Mouse (Mus musculus) left cerebral cortex, postnatal 14 days (tissue): ENCODE results near the gene Wipi1. TPM values are rescaled to one million over a fixed set of nuclear protein-coding genes. Genes with fewer than 3 reads are reported as not detected.
"Not testable (repeated sequence)": the region's sequence is repeated elsewhere in the genome, so short reads cannot be mapped to it uniquely, and the experiment has no call there.

Source experiments
- DNase-seq, 2 experiments: peaks; one replicate each; pipeline ENCODE4 v3.0.0; 2021 to 2022; ENCODE audit warnings: low spot score in 2 of 2, mixed read lengths in 1 of 2
- intact Hi-C: fragments of 180-260 bp; cut with DNase I; formaldehyde crosslinking; loops from one replicate; pipeline ENCODE4 v1.15.1; 2025
- total RNA-seq, 2 experiments: library from RNA; stranded (reverse); gene quantifications; 2 replicates each; pipeline ENCODE4 v1.2.3; 2021

Wipi1 gene
- total RNA-seq, 2 experiments from 2014 or later = 21.8 to 22.2 TPM

DNA sequence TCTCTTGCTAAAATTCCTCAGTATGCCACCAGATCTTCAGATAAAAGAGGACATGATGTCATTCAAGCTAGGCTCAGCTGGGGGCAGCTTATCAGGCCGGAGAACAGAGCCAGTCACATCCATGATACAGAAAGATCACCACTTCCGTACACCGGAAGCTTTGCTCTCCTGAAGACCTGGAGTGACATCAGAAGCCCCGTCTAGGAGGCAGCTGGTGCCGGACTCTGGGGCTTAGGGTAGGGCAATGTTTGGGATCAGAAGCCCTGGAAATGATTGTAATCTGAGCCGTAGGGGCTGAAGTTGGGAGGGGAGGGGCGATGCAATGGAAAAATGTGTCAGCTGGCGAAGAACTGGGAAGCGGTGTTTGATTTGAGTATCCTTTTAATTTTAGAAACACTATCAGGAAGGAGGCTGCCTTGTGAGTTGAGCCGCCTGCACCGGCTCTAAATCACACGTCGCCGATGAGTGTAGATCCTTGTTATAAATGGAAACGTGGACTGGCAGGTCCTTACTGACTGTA is 10.8 kb upstream of the Wipi1 start:
- intact Hi-C loops = no loop called here
- peak in 1 of 2 experiments; percentile 23 for DNase-seq

DNA sequence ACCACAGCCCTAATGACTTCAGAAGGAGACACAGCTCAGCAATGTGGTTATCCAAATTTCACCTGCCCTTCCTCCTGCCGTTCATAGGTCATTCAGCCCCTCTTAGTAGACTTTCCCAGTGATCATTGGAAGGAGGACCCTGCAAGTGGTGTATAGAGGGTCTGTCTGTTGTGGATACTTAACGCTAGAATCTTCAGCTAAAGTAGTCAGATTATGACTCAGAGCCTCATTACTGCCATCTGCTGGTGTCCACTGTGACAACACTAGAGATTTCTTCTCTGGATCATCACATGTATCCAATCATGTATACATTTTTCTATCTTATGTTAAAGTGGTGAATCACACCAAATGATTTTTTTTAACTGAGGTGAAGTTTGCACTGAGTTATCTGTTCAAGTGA is 9.4 kb upstream of the Wipi1 start:
- DNase-seq = peak; percentile 76 to 77
- intact Hi-C loops = loop anchor here (2.0 kb wide), 1 partner anchor 240 kb away; no protein-coding TSS in a partner anchor

DNA sequence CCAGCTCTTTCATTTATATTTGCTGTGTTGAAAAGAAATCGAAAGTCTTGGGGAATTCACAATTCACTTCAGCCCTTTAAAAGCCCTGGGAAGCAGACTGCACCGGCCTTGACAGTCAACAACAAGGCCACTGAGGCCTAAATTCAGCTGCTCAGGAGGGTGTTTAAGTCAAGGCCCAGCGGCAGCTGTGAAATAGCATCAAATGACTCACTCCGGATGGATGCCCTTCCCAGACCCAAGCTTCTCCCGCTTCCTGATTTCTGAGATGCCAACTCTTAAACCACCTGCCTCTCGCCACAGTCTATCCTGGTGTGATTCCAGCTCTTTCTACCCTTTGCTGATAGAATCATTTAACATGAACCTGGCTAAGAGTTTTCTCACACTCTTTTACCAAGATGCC is 8.6 kb upstream of the Wipi1 start:
- intact Hi-C loops = loop anchor here (2.0 kb wide), 1 partner anchor 240 kb away; no protein-coding TSS in a partner anchor
- DNase-seq = no peak

DNA sequence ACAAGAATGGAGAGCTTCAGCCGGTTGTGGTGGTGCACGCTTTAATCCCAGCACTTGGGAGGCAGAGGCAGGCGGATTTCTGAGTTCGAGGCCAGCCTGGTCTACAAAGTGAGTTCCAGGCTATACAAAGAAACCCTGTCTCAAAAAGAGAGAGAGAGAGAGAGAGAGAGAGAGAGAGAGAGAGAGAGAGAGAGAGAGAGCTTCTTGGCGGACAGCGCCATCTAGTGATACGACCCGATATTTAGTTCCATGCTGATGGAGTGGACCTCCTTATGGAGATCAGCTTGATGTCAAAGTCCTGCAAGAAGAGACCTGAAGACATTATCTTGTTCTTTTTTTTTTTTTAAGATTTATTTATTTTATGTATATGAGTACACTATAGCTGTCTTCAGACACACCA is 7.3 kb upstream of the Wipi1 start:
- DNase-seq = peak; percentile 29 to 67
- intact Hi-C loops = not testable (repeated sequence)

DNA sequence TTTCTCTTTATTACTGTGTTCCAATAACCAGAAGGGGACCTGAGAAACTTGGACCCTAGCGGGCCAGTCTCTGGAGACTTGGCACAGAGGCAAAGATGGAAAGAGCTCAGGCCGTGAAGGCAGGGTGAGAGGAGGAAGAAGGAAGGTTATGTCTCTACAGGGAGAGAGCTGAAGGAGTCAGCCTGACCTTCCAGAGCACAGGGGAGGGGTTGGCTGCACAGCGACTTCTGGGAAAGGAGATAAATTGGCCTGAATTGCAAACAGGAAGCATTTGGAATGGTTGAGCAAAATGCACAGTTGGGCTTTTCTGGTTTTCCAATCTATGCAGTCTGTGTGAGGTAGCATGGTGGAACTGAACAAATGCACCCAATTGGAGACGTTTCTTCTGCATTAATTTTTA is 5.0 kb upstream of the Wipi1 start:
- DNase-seq = no peak
- intact Hi-C loops = no loop called here

- intact Hi-C loops = no loop called here
- no peak for DNase-seq
Observed at GRCm38 (mm10) chr11:109616352-109616751, 4.6 kb upstream of the Wipi1 start.

- DNase-seq = no peak
- intact Hi-C loops = no loop called here
Observed at GRCm38 (mm10) chr11:109615286-109615685, 3.5 kb upstream of the Wipi1 start.

- intact Hi-C loops = no loop called here
- DNase-seq = no peak
Observed at GRCm38 (mm10) chr11:109612871-109613529, 1.2 kb upstream of the Wipi1 start.

GRCm38 (mm10) chr11:109610795-109611302 is 918 bp downstream of the Wipi1 start:
- DNase-seq = no peak

GRCm38 (mm10) chr11:109610046-109610794 is 1.5 kb downstream of the Wipi1 start:
- peak in 1 of 2 experiments; percentile 10 for DNase-seq
- intact Hi-C loops = no loop called here

More at GRCm38 (mm10) chr11:109610795-109611302, 918 bp downstream of the Wipi1 start:
- intact Hi-C loops = no loop called here

GRCm38 (mm10) chr11:109608976-109609625 is 2.7 kb downstream of the Wipi1 start:
- intact Hi-C loops = no loop called here
- DNase-seq = no peak

DNA sequence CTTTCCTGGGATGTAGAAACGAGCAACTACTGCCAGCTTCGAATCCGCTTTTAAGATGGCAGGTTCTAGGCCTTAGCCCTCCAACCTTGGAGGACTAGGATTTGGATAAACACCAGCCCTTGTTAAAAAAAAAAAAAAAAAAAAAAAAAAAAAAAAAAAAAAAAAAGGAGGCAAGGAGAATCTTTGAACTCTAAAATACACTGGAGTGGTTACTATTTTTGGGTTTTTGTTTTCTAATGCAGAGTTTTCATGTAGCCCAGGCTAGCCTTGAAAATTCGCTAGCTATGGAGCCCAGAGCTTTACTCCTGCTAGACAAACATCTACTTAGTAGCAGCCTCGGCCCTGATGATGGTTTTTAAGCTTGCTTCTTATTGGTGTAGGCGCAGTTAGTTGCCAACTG is 4.2 kb downstream of the Wipi1 start:
- intact Hi-C loops = no loop called here
- no peak for DNase-seq

GRCm38 (mm10) chr11:109598778-109599570 is 12.8 kb downstream of the Wipi1 start:
- no peak for DNase-seq
- intact Hi-C loops = no loop called here

- intact Hi-C loops = no loop called here
Observed at GRCm38 (mm10) chr11:109594761-109595160, 17.0 kb downstream of the Wipi1 start.

DNA sequence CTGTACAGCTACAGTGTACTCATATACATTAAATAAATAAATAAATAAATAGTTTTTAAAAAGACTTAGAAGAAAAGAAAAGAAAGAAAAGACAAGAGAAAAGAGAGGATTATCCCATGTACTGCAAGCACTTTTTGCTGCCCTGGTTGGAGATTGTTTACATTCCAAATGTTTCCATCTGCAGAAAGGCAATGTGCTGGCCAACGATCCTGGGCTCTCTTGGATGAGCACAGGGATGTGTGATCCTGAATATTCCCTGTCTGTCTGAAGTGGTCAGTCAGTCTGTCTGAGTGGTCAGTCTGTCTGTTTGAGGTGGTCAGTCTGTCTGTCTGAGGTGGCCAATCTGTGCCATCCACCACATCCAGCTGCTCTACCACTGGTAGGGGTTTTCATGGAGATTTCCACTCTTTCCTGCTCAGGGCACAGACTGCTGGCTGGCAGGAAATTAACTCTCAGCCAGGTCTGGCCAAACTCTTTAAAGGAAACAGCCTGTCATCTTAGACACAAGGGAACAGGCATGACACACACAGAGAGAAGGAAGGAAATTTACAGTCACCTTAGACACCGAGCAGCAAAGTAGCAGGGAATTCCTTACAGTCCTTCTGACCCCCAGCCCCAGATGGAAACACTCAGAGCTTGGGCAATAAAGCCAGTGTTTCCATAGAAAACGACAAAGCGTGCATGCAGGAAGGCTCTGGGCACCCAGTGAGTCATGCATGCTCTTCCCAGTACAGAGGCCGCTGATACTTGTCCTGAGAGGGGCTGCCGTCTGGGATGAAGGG is 18.4 kb downstream of the Wipi1 start:
- intact Hi-C loops = no loop called here
- DNase-seq = no peak

More at GRCm38 (mm10) chr11:109594761-109595160, 17.0 kb downstream of the Wipi1 start:
- no peak for DNase-seq

GRCm38 (mm10) chr11:109591511-109591910 is 20.3 kb downstream of the Wipi1 start:
- DNase-seq = no peak
- intact Hi-C loops = no loop called here

DNA sequence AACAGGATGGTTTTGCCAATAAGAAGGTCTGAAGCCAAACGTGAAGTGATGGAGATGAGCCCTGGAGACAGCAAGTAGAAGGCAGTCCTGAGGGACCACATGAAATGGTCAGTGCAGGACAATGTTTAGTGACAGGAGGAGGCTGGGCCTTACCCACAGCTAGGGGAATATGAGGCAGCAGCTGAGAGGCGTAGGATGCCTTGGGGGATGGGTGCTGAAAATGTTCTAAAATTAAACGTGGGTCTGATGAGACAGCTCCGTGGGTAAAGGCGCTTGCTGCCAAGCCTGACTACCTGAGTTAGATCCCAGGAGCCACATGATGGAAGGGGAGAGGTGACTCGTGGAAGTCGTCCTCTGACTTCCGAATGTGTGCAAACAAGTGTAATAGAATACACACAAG is 21.8 kb downstream of the Wipi1 start:
- intact Hi-C loops = no loop called here
- peak; percentile 48 to 77 for DNase-seq

DNA sequence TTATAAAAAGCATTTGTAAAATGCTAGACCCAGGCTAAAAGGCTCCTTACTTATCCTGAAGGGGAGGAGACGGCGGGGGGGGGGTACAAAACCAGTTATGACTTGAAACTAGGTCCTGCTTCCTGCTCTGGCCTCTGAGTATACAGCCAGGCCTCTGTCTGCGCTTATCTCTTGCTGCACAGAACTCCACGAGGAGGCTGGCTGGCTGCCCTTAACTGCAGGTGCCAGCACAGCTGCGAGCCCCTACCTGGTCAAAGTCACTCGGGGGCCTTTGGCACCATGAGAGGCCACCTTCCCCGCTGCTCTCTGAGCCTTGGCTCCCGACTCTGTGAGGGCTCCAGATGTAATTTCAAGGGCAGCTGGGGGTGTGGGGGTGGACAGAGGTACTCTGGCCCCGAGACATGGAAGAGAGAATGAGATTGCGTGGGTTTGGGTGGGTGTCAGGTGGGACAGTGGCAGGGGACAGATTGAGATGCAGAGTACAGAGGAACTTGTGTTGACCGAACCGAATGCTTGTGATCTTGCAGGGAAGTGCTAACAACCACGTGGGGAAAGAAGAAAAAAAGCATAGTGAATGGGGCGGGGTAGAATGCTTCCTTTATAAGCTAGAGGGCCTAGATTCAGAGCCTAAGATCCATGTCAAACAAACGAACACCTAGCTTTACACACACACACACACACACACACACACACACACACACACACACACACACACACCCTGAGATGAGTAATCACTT is 24.0 kb downstream of the Wipi1 start:
- no peak for DNase-seq
- intact Hi-C loops = loop anchor here (5.0 kb wide), 1 partner anchor 271 kb away; no protein-coding TSS in a partner anchor
